Mouse (Mus musculus): ENCODE results near the gene Siglece.

GRCm38 (mm10) chr7:43654519-43654918, 5.4 kb downstream of the Siglece start:
- TF ChIP-seq POLR2A (IDR thresholded peaks at IDR 0.05; ENCODE audit: control insufficient read depth, low read depth, low read length) (no peak), CTCF (IDR thresholded peaks at IDR 0.05; ENCODE audit: control insufficient read depth, insufficient read depth, insufficient replicate concordance, low read depth, low read length) (no peak)

All from testis, adult 2 months (tissue).